Mouse (Mus musculus) cerebellum, adult 8-10 months (tissue): ENCODE data around the gene Ccl1.

Source experiments
- DNase-seq: peaks from one replicate; pipeline ENCODE4 v3.0.0; 2022

Ccl1 gene

DNA sequence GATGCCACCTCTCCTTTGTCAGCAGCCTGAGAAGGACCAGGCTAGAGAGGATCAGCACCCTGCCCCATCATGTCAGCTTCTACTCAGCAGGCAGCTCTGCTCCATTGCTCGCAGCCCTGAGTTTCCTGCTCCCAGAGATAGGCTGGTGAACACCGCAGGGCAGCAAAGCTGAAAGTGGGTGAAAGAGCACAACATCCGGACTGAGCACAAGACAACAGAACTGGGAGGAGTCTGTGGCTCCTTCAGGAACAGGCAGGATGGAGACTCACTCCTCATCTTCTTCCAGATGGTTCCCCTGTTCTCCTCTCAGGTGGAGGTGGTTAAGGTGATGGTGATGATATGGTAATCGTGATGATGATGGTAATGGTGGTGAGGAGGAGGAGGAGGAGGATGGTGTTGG lies at the start of gene Ccl1:
TSS of gene Ccl1 (minus strand) at position 101 of the 400 bp plus-strand sequence.
- no peak for DNase-seq

DNA sequence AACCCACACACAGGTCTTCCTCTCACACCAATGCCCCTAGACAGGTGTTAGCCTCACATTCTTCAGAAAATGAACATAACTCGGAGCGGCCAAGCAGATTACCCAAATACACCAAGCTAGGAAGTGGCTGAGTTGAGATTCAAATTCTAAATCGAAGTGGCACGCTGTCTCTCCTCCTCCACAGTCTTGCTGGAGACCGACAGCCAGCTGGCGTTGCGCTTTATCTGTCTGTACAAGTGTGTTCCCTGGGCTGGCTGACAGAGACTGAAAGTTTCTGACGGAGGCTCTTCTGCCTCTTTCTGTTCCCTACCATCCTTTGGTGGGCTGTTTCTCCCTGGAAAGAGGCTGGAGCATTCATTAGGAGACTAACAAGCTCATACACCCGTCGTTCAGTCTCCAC lies 45.5 kb upstream of the Ccl1 start:
- no peak for DNase-seq

DNA sequence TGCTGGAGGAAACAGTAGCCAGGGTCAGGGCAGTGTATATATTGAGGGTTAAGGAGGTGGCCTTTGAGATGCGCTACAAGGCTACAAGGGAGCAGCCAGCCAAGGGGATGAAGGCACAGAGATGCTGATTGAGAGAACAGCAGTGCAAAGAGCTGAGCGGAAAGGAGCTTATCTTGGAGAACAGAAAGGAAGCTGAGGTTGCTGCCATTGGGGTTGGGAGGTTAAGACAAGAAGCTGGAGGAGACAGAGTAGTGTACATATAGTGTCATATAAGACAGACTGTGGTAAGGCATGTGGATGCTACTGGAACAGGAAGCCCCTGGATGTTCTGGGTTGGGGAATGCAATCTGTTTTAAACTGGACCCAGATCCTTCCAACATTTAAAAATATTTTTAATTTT lies 35.4 kb upstream of the Ccl1 start:
- no peak for DNase-seq

DNA sequence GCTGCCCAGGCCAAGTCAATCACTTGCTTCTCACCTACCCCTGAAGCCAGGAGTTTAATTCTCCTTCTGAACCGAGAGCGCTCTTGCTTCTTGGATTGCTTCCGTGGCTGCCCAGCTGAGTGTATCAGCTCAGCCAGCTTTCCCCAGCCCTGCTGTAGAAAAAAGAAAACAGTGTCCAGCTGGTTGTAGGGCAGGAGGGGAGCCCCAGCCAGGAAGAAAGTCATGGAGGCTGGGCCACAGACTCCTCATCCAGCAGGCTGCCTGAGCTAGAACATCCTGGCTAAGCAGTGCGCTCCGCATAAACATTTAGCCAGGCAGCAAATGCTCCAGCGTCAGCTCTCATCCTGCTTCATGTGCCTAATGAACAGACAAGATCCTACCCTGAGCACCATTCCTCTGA lies 34.9 kb upstream of the Ccl1 start:
- no peak for DNase-seq

DNA sequence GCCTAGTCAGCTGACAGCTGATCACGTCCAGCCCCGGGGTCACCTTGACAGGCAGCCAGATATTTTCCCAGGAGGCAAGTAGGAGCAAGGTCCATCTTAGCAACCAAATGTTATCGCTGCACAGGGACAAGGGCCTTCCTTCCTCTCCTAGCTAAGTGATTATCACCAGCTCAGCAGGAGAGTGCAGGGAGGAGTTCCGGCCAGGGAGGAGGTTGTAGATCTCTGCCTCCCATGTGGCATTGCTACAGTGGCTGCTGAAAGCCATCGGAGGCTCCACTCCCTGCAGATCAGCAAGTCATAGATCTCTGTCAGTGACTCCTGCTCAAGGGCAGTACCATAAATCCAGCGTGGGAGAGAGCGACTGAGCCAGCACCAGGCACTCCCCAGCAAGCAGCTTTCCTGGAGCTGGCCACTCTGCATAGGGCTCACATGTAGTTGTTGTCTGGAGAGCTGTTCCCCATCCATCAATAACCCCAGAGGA lies 34.5 kb upstream of the Ccl1 start:
- DNase-seq = peak; percentile 1

DNA sequence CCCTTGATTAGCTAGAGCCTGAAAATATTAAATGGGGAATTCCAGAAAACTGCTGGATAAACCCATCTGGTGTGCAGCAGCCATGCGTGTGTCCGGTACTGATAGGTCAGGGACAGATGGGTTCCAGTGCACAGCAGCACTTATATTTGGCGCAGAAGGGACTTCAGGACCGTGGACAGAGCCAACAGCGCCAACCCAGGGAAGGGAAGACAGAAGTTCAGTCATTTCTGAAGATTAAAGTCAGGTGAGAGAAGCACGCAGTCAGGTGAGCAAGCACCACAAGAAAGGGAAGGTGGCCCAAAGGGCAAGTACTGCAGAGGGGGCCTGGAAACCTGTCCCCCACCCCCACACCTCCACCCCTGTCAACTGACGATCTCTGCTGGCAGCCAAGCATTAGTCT lies 7.7 kb upstream of the Ccl1 start:
- no peak for DNase-seq

- DNase-seq = no peak
These were observed 5.0 kb upstream of the Ccl1 start for GRCm38 (mm10) chr11:82310336-82311045.

DNA sequence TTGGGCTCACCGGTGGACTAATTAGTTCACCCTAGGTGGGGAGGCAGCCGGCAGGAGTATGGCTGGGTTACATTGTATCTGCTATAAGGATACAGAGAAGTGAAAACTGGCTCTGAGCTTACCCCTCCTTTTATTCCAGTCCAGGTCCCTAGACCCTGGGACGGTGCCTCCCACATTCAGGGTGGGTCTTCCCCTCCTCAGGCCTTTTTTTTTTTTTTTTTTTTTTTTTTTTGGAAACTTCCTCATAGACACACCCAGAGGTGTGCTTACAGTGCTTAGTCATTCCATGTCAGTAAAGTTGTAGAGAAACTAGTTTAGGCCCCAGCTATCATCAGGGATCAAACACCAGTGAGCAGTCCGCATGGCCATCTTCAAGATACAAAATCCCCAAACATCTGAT lies 7.6 kb downstream of the Ccl1 start:
- DNase-seq = no peak

DNA sequence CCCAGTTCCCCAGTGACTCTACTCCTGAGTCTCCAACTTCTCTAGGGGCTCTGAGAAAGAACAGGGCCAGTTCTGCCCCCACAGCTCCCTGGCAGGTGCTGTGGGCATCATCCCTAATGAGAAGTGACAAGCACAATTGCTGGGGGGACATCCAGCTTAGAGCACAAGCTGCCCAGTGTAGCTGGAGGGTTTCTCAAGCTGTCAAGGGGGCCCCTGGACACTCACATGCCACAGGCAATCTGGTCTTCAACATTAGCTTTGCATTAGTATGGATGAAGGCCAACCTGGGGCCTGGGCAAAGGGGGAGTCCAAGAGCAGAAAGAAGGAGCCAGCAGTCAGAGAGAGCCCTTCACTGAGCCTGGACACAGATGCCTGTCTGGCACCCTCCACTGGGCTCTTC lies 14.6 kb downstream of the Ccl1 start:
- no peak for DNase-seq

- DNase-seq = no peak
These were observed 31.2 kb downstream of the Ccl1 start for GRCm38 (mm10) chr11:82274149-82274812.

DNA sequence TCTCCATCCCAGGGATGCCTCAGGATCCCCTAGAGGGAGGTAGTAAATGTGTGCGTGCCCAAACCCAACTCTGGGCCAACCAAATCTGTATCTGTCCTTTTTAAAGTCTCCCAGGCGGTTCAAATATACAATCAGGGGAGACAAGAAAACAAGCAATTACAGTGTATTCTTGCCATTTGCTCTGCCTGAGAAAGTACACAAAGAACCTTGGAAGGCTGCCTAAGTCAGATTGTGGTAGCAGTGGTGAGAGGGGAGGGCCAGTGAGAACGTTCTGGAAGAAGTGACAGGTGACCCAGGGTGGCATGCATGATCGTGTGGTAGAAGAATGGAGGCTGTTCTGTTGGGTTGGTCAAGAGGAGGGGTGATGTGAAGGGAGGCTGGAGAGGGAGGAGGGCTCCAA lies 46.4 kb downstream of the Ccl1 start:
- DNase-seq = no peak

DNA sequence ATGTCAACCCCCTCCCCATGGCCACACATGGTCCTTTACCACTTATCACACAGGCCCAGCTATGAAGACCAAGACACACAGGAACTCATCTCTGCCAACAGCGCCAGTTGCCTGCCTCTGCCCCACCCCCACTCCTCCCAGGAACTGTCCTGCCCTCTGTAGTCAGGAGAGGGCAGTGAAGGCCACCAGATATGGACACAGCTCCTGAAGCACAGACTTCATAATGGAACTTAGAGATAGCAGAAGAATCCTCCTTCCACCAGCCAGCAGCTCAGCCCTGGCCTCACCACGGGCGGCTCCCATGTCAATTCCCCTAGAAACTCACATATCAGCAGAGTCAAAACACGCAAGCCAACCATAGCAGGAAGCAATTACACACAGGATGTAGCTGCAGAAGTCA lies 49.9 kb downstream of the Ccl1 start:
- peak; percentile 29 for DNase-seq

DNA sequence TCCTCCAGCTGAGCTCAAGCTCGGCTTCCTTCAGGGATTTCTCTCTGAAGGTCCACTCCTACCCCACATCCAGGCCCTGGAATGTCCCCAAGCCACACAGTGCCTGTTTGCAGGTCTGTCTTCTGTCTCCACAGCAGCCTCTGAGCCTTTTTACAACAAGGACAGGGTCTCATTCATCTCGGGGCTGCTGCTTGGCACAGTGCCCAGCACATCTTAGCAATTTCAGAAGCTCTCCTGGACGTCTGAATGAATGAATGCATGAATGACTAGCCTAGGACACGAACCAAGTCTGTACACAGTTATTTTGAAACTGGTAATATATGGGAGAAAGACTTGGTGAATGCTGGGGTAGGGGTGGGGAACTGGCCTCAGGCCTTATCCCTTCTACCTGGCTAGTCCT lies 52.1 kb downstream of the Ccl1 start:
- no peak for DNase-seq

DNA sequence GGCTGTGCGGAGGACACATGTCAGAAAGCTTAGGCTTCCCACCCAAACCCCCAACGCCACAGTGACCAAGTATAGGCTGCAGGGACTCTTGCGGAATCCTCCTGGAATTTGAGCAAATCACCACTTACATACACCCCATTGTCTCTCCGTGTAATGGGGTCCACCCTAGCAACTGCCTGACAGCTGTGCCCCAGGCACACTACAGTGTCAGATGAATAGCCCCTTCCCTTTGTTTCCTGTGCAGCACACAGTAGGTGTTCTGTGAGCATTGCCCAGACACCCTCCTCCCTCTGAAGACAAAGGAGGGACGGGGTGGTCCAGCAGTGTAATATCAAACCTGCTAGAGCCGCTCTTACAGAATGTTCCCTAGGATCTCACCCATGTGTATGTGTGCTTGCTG lies 54.2 kb downstream of the Ccl1 start:
- no peak for DNase-seq

DNA sequence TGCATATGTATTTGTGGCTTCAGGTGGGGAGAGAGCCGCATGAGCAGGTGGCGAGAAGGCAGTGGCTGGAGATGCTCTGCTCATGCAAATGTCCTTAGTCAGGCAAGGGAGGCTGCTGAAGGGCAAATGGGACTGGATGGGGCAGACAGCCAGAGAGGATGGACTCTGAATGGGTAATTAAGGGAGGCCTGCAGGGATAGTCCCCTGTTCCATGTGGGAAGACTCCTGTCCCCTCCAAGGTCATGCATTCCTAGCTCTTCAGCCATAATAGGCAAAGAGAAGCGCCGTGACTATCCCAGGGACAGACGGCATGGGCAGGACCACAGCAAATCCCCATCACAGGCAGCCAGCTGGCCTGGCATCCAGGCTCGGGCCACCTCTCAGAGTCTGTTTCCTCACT lies 55.5 kb downstream of the Ccl1 start:
- no peak for DNase-seq

DNA sequence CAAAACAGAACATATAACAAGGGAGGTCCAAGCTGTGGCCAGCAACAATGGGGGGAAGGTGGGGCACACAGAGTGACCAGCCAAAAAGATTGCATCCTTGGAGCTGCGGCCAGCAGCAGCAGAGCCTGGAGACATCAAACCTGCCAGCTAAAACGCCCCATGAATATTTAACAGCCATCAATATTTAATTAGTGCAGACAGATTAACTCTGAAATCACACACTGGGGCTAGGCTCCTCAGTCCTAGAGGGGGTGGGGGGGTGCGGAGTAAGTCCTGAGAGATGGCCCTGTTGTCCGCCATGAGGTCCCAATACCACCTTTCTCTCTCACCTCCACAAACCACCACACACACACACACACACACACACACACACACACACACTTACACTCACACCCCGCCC lies 68.1 kb downstream of the Ccl1 start:
- DNase-seq = no peak

DNA sequence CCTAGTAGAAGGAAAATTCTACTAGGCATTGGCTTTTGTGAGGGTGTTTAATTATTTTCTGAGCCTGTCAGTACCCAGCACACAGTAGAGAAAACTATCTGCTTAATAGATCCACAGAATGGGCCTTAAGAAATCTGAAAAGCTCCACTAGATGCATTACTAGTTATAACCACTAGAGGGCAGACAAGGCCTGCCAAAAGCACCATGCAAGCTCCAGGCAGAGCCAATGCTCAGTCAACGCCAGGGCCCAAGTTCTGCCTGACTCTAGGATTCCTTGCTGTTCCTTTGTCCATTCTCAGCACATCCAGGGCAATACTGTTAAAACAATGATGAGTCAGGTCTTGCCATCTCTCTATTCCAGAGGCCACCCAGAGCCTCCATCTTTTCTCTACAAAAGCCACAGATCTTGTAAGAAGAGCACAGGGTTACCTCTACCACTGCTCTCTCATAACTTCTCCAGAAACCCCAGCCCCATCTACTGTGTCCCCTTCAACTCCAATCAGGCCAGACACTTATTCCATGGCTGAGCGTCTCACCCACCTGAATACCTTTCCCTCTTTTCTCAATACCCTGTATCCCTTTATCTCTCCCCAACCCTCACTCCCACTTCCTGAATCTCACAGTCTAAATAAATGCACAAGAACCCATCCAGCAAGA lies 69.8 kb downstream of the Ccl1 start:
- DNase-seq = peak; percentile 30

GRCm38 (mm10) chr11:82233991-82234390 lies 71.5 kb downstream of the Ccl1 start:
- DNase-seq = no peak

DNA sequence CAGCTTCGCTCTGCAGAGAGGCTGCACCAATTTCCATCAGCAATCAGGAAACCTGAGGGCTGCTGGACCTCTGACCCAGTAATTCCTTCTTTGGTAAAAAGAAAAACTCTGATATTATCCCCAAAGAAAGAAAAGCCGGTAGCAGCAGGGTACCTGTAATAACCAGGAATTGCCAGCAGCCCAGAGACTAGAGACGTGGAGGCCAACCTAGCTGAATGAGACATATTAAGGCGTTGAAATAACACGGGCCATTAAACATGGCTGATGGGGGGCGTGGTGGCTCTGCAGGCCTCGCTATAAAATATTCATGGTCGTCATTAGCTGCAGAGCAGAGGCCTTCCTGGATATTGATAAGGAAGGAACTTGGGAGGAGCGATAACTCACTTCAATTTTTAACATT lies 78.5 kb downstream of the Ccl1 start:
- no peak for DNase-seq

GRCm38 (mm10) chr11:82225936-82226335 lies 79.6 kb downstream of the Ccl1 start:
- no peak for DNase-seq

DNA sequence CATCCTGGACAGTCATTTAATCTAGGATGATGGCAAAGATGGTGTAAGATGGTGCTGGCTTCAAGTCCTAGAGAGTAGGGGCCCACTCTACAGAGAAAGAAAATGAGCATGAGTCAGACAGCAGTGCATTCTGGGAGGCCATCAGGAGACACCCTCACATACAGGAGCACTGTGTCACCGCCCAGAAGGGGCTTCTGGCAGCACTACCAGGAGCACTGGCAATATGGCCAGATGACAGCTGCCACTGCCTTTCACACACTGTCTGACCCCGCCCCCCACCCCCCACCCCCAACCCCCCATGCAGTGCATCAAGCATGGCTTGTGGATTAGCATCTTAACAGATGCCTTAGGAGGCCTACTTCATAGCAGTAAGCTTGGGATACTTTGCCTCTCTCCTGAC lies 89.0 kb downstream of the Ccl1 start:
- DNase-seq = no peak

DNA sequence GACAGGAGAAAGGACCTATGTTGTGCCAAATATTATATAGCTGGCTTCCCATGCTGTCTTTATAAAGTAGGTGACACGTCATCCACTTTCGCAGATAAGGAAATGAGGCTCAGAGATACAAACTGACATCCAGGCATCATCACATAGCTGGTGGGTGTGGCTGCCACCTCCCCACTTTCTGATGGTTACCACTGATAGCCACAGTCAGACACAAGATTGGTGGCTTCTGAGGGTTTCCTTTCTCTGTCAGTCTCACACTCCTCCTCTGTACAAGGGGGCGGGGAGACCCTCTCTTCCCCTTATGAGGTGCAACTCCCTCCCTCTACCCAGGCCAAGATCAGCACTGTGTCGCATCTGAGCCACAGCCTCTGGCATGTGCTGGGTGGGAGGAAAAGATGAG lies 91.1 kb downstream of the Ccl1 start:
- no peak for DNase-seq

DNA sequence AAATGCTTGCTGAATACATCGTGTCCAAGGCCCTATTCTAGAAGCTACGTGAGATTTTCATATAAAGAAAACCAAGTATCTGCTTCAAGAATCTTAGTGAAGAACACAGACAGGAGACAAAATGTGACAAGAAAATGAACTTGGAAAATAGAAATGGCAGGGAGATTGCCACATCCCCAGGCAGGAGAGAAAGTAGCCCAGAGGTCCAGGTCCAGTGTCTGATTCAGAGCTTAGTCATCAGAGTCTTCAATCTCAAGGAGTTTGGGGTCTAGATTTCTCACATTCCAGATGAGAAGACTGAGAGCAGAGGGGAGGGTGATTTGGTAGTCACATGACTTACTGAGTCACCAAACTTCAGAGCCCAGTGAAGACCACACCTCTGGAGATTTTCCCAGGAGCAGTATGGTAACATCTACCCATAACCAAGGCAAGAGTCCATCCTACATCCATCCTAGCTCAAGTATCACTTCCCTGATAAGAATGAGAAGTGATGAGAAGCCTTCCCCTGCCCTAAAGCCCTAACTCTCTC lies 98.5 kb downstream of the Ccl1 start:
- DNase-seq = no peak

DNA sequence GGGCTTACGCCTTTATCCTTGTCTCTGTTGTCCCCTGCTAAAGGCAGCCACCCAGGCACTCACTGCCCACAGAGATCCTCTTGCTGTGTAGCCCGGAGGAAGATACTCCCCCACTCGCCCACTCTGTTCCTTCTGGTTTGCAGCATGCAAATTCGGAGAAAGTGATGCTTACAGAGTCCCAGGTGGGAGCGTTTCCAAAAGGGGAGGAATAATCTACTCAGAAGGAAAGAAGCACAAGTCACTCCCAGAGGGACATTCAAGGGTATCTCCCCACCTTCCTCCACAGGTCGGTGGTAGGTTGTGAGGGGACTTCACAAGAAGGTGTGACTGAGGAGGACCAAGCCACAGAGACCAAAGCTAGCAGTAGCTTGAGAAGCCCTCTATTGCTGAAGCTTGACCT lies 100.3 kb downstream of the Ccl1 start:
- no peak for DNase-seq
